Mouse (Mus musculus): ENCODE results near the gene Slc30a7. TPM values are rescaled to one million over a fixed set of nuclear protein-coding genes. Genes with fewer than 3 reads are reported as not detected.

Gene Slc30a7
- total RNA-seq (2021) = 10 to 100 TPM; 24.0 to 30.6 TPM
- long read RNA-seq, full-length matches to known transcripts = 7 of 12 reads
- long read RNA-seq, partial matches to known transcripts = 0 of 12 reads
- long read RNA-seq, other reads (novel, unspliced or antisense) = 5 of 12 reads

DNA sequence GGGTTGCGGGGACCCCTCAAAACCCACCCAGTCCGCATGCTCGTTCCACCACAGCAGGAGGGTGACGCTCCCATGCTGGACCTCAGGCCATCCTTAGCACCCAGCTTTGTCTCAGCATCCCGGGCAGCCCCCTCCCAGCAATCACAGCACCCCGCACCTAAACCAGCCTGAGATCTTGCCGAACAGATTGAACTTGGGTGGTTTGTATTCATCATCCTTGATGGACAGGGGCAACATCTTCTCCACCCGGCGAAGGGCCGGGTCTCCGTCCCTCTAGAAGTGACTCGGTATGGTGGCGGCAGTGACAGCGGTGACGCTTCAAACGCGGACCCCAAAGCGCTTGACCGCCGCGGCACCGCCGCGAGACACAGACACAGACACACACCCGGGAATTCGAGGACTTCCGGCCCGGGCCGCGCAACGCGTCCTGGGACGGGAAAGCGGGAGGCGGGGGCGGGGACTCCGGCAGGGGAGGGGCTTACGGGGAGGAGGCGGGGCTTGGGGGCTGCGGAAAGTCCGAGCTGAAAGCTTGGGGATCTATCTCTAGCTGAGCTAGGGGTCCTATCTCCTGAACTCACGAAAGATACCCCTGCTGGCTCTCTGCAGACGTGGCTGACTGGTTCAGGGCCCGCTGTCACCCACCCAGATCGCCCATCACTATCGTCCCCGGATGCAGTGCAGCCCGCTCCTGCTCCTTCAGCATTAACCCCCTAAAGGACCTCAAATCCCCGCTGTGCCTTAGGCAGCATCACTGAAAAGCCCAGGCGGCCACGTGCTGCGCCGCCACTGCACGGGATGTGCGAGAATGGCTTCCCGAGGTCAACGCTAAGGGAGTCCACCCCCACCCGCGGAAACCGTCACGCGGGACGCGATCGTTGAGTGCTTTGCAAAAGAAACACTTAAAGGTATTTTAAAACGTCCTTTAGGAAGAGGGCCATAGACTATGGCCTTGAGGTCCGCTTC, at the start of gene Slc30a7, which contains the start of gene Extl2:
Slc30a7 (minus strand) TSS at position 429 of the 963 bp plus-strand sequence.
Extl2 (plus strand) TSS at position 485 of the 963 bp plus-strand sequence.
- peak; percentile 83 to 84 for DNase-seq (ENCODE audit: low spot score in 2 of 2)

DNA sequence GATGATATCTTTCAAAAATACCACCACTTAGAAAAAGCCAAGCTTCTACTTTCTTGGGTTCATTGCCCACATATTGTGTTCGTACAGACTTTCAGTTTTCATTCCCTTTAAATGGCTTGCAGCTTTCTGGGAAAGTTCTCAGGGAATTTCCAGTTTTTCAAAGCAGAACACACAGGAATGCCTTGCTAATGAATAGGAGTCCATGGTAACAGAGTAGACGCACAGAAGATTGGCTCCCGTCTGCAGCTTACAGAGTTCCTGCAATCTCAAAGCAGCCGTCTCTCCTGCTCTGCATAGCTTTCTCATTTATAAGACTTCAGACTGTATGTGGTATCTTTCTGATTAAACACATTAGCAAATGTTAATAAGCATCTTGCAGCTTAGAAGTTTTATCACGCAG, 39.8 kb upstream of the Slc30a7 start:
- DNase-seq (ENCODE audit: low spot score in 2 of 2) = no peak

DNA sequence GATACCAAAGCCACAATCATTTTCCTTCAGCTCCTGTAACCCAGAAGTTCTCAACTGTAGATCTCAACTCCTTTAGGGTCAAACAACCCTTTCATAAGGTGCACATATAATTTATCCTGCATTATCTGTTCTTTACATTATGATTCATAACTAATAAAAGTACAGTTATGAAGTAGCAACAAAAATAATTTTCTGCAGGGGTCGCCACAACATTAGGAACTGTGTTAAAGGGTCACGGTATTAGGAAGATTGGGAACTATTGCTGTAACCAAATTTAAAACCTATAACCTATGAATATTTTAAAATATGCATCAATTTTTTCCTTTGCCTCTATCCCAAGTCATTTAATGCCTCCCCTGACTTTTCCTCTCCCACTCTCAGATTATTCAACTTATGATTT, 38.8 kb upstream of the Slc30a7 start:
- DNase-seq (ENCODE audit: low spot score in 2 of 2) = no peak

DNA sequence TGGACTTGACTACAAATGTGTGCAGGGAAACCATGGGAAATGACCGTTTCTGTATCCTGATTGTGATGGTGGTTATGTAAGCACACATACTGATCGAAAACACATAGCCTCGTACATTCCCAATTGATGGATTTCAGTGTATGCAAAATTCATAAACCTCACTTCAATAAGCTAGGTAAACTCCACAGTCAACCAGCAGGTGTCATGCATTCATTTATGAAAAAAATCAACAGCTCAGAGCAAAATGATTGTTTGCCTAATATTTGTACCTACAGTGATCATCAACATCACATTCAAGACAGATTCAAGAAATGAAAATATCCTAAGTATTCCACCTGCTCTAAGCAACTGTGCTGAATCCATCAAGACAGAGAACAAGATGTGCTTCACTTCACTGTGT, 33.6 kb upstream of the Slc30a7 start:
- no peak for DNase-seq (ENCODE audit: low spot score in 2 of 2)

DNA sequence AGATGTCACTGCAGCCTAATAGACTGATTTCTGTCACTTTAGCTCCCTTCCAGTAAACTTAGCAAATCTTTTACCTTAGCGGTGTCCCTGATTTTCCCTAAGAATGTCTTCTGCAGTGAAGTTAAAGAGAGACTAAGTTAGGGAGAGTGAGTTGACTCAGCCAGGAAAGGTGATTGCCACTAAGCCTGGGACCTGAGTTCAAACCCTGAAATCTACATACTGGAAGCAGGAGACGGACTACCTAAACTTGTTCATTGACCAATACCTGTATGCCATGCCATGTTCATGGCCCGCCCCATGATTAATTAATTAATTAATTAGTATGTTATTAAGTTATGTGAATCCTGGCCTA, 26.6 kb upstream of the Slc30a7 start:
- DNase-seq (ENCODE audit: low spot score in 2 of 2) = no peak

DNA sequence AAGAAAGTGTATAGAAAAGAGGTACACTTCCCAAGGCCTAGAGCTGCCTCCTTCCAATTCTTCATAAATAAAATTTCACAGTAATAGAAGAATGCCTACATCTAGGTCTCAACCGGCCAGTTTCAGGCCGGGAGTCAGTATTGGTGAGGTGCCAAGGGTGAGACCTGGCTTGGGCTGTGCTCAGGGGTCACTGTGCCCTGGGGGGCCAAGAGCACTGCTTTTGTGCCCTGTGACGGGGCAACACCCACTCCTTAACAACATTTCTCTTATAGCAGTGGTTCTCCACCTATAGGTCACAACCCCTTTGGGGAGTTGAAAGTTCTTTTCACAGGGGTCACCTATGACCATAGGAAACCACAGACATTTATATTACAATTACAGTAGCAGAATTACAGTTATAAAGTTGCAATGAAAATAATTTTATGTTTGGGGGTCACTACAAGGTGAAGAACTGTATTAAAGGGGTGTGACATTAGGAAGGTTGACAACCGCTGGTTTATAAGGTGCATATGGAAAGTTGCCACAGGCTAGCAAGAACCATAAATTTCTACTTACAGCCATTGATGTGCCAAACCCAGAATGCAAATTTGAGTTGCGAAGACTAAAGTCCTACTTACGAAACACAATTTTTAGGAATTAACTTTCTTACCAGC, 26.1 kb upstream of the Slc30a7 start:
- DNase-seq (ENCODE audit: low spot score in 2 of 2) = no peak

DNA sequence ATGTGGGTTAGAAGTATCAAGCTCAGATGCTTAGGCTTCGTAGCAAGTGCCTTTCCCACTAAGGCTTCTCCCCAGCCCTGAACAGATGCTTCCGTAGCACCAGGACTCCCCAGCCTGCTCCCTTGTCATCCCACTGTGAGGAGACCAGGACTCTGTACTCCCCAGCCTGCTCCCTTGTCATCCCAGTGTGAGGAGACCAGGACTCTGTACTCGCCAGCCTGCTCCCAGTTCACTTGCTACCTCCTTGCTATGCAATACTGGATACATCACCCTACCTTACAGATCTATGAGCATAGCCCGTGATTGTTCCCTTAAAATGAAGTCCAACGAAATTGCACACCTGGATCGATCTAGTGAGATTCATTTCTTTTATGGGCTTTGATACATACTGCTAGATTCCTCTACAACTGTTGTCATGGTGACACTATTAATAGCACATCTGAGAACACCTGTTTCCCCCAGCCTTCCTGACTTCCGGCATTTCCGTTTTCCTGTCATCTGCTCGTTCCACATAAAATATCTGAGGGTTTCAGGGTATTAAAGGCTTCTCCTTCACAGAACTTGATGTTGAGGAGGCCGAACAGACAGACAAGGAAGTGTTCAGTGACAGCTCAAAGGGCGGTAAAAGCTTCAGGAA, 23.1 kb upstream of the Slc30a7 start:
- DNase-seq (ENCODE audit: low spot score in 2 of 2) = no peak

DNA sequence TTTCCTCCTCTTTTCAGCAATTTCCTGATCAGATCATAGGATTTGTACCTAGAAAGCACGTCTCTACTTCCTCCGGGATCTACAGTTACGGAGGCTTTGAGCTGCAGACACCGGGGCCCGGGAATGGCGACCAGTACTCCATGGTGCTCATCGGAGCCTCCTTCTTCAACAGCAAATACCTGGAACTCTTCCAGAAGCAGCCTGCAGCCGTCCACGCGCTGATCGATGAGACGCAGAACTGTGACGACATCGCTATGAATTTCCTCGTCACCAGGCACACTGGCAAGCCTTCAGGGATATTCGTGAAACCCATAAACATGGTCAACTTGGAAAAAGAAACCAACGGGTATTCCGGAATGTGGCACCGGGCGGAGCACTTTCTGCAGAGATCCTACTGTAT, 19.8 kb upstream of the Slc30a7 start:
- DNase-seq (ENCODE audit: low spot score in 2 of 2) = no peak

DNA sequence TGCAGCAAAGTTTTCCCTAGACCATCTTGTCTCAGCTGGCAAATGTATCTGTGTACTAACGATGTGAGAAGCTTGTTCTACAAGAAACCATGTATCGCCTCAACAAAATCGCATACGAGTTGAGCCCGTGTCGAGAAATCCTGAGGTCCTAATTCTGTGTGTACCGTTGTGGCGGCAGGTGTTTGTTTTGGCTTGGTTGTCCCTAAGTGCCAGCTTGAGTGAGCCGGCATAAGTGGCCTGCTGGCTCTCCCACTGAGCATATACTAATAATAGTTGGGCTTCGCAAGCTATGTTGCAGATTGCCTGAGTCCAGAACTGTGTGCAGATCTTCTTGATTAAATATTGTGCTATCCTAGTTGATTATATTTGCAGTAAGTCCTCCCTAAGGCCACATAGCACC, 18.5 kb upstream of the Slc30a7 start:
- DNase-seq (ENCODE audit: low spot score in 2 of 2) = peak in 1 of 2 experiments; percentile 12

DNA sequence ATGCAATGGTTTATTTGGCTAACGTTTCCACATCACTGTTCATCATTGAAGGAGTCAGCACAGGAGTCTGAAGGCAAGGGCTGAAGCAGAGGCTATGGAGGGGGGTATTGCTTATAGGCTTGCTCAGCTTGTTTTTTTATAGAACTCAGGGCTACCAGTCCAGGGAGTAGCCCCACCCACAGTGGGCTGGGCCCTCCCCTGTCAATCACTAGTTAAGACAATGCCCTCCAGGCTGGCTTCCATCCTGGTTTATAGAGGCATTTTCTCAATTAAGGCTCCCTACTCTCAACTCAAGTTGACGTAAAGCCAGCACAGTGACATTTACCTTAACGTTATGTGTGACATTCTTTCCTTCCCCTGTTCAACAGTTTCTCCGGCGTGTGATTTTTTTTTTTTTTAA, 17.5 kb upstream of the Slc30a7 start:
- no peak for DNase-seq (ENCODE audit: low spot score in 2 of 2)

DNA sequence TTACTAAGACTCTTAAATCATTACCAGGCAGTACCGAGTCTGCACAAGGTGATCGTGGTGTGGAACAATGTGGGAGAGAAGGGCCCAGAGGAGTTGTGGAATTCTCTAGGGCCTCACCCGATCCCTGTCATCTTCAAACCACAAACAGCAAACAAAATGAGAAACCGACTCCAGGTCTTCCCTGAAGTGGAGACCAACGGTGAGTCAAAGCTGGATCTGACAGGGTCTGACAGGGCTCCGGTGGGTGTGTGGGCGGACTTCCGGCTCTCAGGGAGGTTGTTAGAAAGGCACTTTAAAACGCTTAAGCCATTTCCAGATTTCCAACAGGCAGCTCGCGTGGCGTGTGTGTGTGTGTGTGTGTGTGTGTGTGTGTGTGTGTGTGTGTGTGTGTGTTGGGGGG, 17.0 kb upstream of the Slc30a7 start:
- no peak for DNase-seq (ENCODE audit: low spot score in 2 of 2)

DNA sequence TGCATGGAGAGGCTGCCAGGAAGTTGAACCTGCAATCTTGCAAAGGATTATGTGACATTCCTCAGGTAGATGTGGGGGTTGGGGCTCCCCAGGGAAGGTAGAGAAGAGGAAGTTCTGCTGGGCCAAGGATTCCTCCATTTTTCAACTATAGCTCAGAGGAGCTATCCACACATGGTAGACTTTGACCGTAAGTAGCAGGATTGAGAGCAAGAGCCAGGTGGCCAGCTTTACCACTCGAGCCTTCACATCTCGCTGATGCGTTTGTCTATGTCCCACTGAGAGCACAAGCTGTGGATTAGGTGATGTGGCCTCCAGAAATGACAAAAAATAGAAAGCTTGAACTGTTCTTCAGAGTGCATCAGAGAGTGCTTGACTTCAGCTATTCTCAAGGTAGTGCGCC, 11.9 kb upstream of the Slc30a7 start:
- no peak for DNase-seq (ENCODE audit: low spot score in 2 of 2)

DNA sequence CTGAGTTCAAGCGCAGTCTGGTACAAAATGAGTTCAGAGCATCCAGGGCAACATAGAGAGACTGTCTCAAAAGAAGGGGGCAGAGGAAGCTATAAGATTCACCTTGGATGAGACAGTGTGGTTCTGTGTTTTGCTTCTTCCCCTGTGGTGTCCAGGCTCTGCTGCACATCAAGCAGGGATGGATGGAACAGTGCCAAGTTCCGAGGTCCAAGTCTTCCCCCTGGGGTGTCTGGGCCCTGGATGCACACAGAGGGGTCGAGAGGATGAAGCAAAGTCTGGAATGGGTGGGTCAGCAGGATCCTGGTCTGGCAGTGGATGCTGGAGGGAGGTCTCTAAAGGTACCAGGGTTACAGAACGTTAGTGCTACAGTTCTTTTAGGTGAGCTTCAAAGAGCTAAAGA, 11.4 kb upstream of the Slc30a7 start:
- DNase-seq (ENCODE audit: low spot score in 2 of 2) = no peak

DNA sequence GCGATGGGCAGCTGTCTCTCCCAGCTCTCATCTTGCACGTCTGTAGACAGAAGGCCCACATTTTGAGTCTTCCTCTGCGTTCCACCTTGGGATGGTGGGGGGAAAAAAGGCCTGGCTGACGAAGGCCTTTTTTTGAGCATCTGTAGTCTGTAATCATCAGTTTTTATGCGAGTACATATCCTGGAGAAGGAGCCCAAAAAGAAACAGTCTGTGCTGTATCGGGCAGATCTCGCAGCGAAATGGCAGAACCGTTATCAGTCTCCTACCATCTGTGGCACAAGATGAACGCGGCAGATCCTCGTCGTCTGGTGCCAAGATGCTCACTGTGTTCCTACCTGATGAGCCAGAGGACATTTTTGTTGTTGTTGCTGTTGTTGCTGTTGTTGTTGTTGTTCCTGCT, 8.9 kb upstream of the Slc30a7 start:
- peak; percentile 37 to 50 for DNase-seq (ENCODE audit: low spot score in 2 of 2)

DNA sequence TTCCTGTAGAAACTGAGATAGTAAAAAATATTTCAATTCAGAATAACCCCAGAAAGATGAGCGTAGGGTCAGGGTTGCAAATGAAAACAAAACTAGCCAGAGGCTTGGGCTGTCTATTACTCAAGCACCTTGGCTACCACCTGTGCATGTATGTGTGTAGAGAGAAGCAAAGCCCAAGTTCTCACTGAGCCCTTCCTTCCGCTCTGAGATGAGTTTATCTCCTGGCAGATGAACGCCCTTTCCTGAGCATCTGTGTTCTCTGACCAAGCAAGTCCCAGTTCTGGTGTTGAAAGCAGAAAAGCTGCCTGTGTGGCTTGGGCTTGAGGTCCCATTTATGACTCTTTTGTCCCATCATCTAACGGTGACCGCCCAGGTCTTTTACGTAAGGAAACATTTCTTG, 7.7 kb upstream of the Slc30a7 start:
- DNase-seq (ENCODE audit: low spot score in 2 of 2) = no peak

DNA sequence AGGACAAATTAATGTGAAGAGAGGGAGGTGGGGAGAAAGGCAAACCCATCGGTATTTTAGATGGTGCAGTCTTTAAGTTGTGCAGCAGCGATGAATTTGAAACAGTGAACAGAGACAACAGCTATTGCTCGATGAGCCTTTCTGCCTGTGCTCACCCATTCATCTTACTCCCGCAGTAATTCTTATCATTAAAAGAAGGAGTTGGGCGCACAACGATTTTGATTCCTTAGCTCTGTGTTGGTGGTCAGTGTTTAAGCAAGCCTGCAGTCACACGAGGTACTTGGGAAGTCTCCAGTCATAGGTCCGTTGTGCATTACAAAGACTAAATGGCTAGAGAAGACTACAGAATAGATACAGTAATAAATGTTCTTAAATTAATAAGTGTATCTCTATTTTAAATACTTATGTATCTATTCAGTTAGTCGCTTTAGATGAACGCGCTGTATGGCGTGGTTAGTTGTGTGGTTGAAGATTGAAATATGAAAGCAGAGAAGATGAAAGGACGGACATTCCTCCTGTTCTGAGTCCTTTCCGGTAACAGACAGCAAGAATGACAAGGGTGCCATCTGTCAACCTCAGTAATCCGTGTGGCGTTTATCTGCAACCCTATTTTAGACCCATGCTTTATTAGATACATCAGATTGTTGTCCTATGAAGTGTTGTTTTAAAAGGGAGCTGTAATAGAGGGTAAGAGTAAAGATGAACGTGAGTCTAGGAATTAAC, 2.6 kb upstream of the Slc30a7 start:
- no peak for DNase-seq (ENCODE audit: low spot score in 2 of 2)

DNA sequence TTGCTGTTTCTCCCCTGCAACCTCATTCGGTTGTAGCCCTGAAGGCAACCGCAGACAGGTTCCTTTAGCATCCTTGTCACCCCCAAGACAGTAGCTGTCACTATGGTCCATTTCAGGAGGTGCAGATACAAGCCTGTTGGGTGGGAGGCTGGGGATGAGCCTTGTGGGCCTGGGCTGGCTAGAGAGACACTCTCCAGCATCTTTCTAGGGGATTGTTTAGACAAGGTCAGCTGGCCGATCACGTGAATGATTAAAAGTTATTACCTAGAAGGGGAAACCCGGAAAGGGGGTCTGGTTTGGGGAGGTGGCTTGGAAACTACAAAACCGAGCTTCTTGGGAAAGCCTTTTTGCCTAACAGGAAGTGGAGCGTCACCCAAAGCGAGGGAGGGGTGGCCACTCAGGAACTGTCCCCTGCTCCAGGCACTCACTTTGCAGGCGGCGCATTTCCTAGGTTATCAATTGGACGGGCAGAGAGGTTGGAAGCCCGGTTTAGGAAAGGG, 785 bp upstream of the Slc30a7 start:
- peak; percentile 77 to 79 for DNase-seq (ENCODE audit: low spot score in 2 of 2)

DNA sequence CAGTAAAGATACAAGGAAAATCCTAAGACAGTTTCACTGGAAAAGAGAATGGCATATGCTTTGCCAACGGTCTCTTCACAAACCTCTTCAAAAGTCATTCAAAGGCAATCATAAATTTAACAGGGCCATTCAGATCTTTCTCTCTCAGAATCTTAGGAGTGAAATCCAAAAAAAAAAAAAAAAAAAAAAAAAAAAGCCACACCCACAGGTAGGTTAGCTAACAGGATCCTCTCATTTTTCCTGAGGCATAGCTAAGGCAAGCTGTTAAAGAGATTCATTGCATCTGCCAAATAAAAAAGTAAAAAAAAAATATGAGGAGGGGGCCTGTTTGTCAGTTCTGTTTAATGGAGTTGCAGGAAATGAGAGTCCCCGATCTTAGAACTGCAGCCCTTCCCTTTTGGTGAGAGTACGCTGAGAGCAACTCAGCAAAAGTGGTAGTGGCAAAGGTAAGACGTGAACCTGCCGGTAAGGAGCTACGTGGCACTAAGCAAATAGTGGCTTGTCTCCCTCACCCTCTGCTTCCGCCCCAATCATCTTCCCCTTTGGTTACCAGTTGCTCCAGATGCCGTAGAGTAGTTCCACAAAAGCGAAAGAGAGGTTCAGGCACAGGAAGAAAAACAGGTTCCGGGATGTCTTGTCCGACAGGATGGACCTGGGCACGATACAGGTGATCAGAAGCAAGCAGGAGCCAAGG, 775 bp downstream of the Slc30a7 start:
- DNase-seq (ENCODE audit: low spot score in 2 of 2) = no peak

DNA sequence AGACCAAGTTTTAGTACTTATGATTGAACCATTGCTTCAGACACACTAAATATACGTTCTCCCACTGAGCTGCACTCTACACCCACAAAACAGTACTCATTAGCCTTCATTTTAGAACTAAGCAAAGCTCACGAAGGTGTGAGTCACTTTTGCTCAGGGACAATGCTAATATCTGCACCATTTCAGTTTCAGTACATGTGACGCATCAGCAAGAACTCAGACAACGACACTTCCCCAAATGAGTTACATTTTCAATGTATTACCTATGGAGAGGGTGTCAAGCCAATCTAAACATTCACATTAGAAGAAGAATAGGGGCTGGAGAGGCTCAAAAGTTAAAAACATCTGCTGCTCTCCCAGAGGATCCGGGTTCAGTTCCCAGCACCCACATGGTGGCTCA, 10.3 kb downstream of the Slc30a7 start:
- DNase-seq (ENCODE audit: low spot score in 2 of 2) = no peak

DNA sequence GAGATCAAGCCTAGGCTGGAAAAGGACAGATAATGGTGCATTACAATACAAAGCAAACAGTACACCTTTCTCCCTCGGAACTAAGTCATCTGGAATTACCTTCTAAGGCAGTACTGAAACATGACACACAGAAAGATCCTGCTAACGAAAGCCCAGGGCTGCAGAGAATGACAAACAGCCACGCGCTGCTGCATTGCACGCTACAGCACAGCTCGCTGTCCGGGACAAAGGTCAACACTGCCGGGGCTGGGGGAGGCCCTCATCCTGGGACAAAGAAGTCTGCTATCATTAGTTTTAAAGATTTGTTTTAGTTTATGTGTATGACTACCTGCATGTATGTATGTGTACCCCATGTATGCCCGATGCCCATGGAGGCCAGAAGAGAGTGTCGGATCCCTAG, 14.2 kb downstream of the Slc30a7 start:
- DNase-seq (ENCODE audit: low spot score in 2 of 2) = no peak
